Mouse (Mus musculus) embryonic facial prominence, embryonic 10.5 days (tissue): Measurements from ENCODE around the gene Swsap1. TPM values are rescaled to one million over a fixed set of nuclear protein-coding genes. Genes with fewer than 3 reads are reported as not detected.

Experiments
- DNase-seq: peaks from one replicate; pipeline ENCODE4 v3.0.0-alpha.2; 2017; ENCODE audit warnings: low spot score
- H3K27ac ChIP-seq: fragments of 300-500 bp; sonication (generic); replicated peaks from 2 replicates; pipeline ENCODE4 v1.5.1; 2016; ENCODE audit warnings: mild to moderate bottlenecking
- H3K27me3 ChIP-seq: fragments of 300-500 bp; sonication (generic); replicated peaks from 2 replicates; pipeline ENCODE4 v1.6.1; 2016; ENCODE audit warnings: low read depth, mild to moderate bottlenecking; ENCODE audit not compliant: poor library complexity, severe bottlenecking
- H3K36me3 ChIP-seq: fragments of 300-500 bp; sonication (generic); replicated peaks from 2 replicates; pipeline ENCODE4 v1.6.1; 2016; ENCODE audit warnings: mild to moderate bottlenecking, moderate library complexity
- H3K4me1 ChIP-seq: fragments of 300-500 bp; sonication (generic); 2 replicates; pipeline ENCODE4 v1.6.1; 2016
- H3K4me3 ChIP-seq: fragments of 300-500 bp; sonication (generic); 2 replicates; pipeline ENCODE4 v1.5.1; 2016; ENCODE audit warnings: mild to moderate bottlenecking, moderate library complexity
- H3K9me3 ChIP-seq: fragments of 300-500 bp; sonication (generic); 2 replicates; pipeline ENCODE4 v1.6.1; 2016; ENCODE audit warnings: mild to moderate bottlenecking
- WGBS: fragments of 180-500 bp; shearing (Covaris S2); methylation state at CpG from one replicate; pipeline ENCODE4 v1.1.7; 2016; 5-methylcytosine and 5-hydroxymethylcytosine counted together
- polyA plus RNA-seq: library from polyadenylated mRNA; unstranded; fragments of >200 nt; fragmentation: Nextera tagmentation; extraction: Ambion mirVana; gene quantifications from 2 replicates; pipeline ENCODE4 v1.2.1, GENCODE M21; 2016

Gene Swsap1
- polyA plus RNA-seq, 1 experiment from 2014 or later = 8.0 TPM

DNA sequence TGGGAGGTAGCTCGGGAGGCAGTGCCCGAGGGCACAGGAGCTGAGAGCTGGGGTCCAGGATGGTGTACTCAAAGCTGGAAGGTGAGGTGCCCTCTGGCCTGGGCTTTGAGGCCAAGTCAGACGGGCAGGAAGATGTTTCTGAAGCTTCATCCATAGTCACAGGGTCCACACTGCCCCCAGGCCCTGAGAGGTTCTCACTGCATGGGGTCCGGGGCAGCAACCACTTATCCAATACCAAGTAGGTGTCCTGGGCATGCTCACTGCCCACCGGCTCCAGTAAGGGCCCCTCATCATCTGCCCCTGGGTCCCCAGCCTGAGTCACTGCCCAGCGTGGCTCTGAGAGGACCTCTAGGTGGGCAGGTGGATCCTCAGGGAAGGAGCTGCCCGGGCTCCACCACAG is 3.7 kb downstream of the Swsap1 start:
- 87% methylated on average over 7 of the region's 7 CpGs for WGBS
- Histone ChIP-seq H3K36me3 (0 out of 2 replicates have a peak, but pooled peaks cover 6% of the 10 kb centered on the region), H3K9me3 (no peaks in the 10 kb centered on the region), H3K4me1 (peaks cover 45% of the 10 kb centered on the region), H3K27me3 (peaks cover 56% of the 10 kb centered on the region), H3K27ac (no peak overlapping the region), H3K4me3 (no peak overlapping the region)
- no peak for DNase-seq

DNA sequence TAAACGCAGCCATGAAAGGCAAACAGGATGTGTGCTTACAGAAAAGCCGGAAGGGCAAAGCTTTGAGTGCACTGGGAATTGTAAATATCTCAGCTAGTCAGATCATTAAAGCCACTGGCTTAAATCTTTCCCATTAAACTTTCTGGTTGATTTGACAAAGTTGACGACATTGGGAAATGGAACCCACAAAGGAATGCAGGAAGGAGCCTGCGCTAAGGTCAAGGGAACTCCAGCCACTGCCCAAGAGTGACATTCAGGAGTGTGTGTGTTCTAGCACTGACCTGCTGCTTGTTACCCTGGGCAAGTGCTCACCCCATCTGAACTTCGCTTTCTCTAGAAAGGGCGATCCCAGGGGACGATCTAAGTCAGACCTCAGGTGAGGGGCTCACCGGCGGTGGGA is 4.6 kb downstream of the Swsap1 start:
- WGBS = 51% methylated on average over 9 of the region's 9 CpGs

DNA sequence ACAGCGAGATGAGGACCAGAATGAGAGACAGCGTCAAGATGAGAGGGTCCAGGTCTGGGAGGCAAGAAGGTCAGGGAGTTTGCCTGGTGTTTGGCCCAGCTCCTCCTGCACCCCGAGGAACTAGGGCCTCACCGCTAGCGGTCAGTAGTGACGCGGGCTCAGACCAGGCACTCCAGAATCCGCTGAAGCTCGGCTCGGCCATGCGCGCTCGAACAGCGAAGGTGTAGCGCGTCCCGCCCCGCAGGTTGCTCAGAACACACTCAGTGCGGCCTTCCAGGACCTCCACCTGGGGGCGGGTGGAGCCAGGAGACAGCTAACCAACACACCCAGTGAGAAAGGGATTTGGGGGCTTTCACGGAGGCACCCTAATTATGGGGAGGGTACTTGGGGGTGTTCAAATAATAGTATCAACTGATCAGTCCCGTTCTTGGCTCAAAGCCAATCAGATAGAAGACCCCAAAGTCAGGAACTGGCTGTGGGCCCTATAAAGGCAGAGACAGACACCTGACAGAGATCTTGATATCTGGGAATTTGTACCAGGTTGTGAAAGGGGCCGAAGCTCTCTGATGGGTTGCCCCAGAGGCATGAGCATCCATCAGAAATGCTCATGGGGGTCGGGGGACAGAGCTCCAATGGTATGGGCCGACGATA is 5.1 kb downstream of the Swsap1 start:
- peak; percentile 41 for DNase-seq
- Histone ChIP-seq H3K36me3 (0 out of 2 replicates have a peak, but pooled peaks cover 6% of the 10 kb centered on the region), H3K9me3 (no peaks in the 10 kb centered on the region), H3K27ac (no peak overlapping the region), H3K4me1 (peaks cover 43% of the 10 kb centered on the region), H3K27me3 (peaks cover 57% of the 10 kb centered on the region), H3K4me3 (peak overlapping the region; percentile 60)
- WGBS = 10% methylated on average over 26 of the region's 26 CpGs

More for the DNA sequence above, 4.6 kb downstream of the Swsap1 start:
- no peaks in the 10 kb centered on the region for H3K9me3 ChIP-seq
- H3K27me3 ChIP-seq = peaks cover 57% of the 10 kb centered on the region
- H3K4me3 ChIP-seq = peak overlapping the region; percentile 60
- no peak for DNase-seq
- H3K4me1 ChIP-seq = peaks cover 45% of the 10 kb centered on the region
- H3K27ac ChIP-seq = no peak overlapping the region
- H3K36me3 ChIP-seq = 0 out of 2 replicates have a peak, but pooled peaks cover 6% of the 10 kb centered on the region

DNA sequence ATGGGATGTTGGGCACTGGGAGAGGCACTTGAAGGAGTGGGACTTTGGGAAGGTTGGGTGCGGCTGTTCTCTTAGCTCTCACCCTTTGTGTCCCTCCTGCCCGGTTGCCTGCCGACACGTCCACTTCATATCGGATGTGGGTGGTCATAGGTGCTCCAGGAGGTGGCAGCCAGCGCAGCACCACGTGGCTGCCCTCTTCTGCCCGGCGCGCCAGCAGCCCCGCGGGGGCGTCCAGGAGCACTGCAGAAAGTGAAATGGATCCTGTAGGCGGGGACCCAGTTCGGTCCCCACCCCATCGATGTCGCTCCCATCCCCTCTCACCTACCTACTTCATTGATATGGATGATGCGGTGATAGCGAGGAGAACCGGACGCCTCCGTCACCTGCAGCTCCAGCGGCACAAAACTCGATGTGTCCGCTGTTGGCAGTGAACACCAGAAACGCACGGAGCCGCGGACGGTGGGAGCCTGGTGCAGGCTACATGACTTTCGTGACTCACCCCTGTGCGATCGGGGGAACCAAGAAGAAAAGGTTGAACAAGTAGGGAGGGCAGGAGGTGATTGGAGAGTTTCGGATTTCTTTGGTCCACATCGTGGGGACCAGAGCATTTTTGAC is 5.9 kb downstream of the Swsap1 start:
- peak overlapping the region; percentile 60 for H3K4me3 ChIP-seq
- 0 out of 2 replicates have a peak, but pooled peaks cover 6% of the 10 kb centered on the region for H3K36me3 ChIP-seq
- peaks cover 40% of the 10 kb centered on the region for H3K4me1 ChIP-seq
- no peaks in the 10 kb centered on the region for H3K9me3 ChIP-seq
- WGBS = 2% methylated on average over 35 of the region's 35 CpGs
- peaks cover 57% of the 10 kb centered on the region for H3K27me3 ChIP-seq
- DNase-seq = peak; percentile 41
- H3K27ac ChIP-seq = no peak overlapping the region; the same call in 1 of the 2 replicates

DNA sequence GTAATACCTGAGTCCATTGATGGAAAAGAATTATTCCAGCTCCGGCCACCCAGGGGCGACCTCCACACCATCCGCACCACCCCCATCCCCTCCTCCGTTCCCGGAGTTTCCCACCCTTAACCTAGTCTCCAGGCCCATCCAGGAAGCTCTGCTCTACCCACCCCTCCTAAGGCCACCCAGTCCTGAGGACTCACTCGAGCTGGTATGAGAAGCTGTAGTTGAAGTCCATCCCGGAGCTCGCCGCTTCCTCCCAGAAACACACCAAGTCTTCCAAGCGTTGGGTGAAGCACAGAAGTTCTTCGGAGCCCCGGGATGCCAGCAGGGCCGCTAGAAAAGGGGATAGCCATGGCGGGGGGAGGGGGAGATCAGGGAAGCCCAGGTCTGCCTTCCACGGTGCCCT is 6.5 kb downstream of the Swsap1 start:
- peaks cover 36% of the 10 kb centered on the region for H3K4me1 ChIP-seq
- DNase-seq = peak; percentile 39
- H3K4me3 ChIP-seq = peak overlapping the region; percentile 60
- no peaks in the 10 kb centered on the region for H3K9me3 ChIP-seq
- H3K27ac ChIP-seq = peak overlapping the region; percentile 63
- peaks cover 57% of the 10 kb centered on the region for H3K27me3 ChIP-seq
- H3K36me3 ChIP-seq = 0 out of 2 replicates have a peak, but pooled peaks cover 6% of the 10 kb centered on the region
- 1% methylated on average over 15 of the region's 15 CpGs for WGBS

GRCm38 (mm10) chr9:21962416-21963059 is 7.0 kb downstream of the Swsap1 start:
- H3K27ac ChIP-seq = peak overlapping the region; percentile 63
- 0 out of 2 replicates have a peak, but pooled peaks cover 6% of the 10 kb centered on the region for H3K36me3 ChIP-seq
- H3K4me3 ChIP-seq = peak overlapping the region; percentile 60
- WGBS = 2% methylated on average over 34 of the region's 34 CpGs
- H3K27me3 ChIP-seq = peaks cover 57% of the 10 kb centered on the region
- no peaks in the 10 kb centered on the region for H3K9me3 ChIP-seq
- peak; percentile 83 for DNase-seq
- peaks cover 36% of the 10 kb centered on the region for H3K4me1 ChIP-seq

DNA sequence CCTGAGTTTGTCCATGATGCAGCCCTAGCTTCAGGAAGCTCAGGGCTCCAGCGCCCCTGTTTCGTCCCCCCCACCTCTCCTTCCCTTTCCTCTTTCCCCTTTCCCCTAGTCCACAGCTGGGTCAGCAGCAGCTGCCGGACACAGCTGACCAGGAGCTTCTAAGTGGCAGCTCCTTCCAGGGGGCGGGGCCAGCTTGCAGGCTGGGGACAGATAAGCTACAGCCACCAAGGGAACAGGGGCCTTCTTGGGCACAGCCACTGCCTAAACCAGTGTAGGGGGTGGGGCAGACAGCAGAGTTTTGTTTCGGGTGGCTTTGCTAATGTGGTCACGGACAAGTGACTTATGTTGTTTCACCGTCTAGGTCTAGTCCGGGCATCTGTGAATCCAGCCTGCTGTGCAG is 7.9 kb downstream of the Swsap1 start, which contains the start of gene Epor:
Gene Epor (minus strand): TSS at position 90 of the 400 bp plus-strand sequence.
- peak within 1 kb of the TSS; percentile 51 for H3K27ac ChIP-seq
- WGBS = 18% methylated on average over 8 of the region's 8 CpGs

GRCm38 (mm10) chr9:21968883-21969282 is 13.3 kb downstream of the Swsap1 start:
- DNase-seq = no peak
- no peak overlapping the region for H3K27ac ChIP-seq
- no peaks in the 10 kb centered on the region; the same call in 1 of the 2 replicates for H3K36me3 ChIP-seq
- no peaks in the 10 kb centered on the region for H3K9me3 ChIP-seq
- no peak overlapping the region for H3K4me3 ChIP-seq
- H3K4me1 ChIP-seq = no peaks in the 10 kb centered on the region
- 76% methylated on average over 6 of the region's 6 CpGs for WGBS
- peaks cover 4% of the 10 kb centered on the region for H3K27me3 ChIP-seq

More for the DNA sequence above, 7.9 kb downstream of the Swsap1 start, which contains the start of gene Epor:
- Histone ChIP-seq H3K36me3 (0 out of 2 replicates have a peak, but pooled peaks cover 6% of the 10 kb centered on the region), H3K27me3 (peaks cover 57% of the 10 kb centered on the region), H3K9me3 (no peaks in the 10 kb centered on the region), H3K4me3 (peak within 1 kb of the TSS; percentile 60), H3K4me1 (peaks cover 36% of the 10 kb centered on the region)
- DNase-seq = peak; percentile 53

GRCm38 (mm10) chr9:21969304-21969703 is 13.7 kb downstream of the Swsap1 start:
- Histone ChIP-seq H3K36me3 (no peaks in the 10 kb centered on the region; the same call in 1 of the 2 replicates), H3K27me3 (no peaks in the 10 kb centered on the region; the same call in 1 of the 2 replicates), H3K27ac (no peak overlapping the region), H3K9me3 (no peaks in the 10 kb centered on the region), H3K4me3 (no peak overlapping the region), H3K4me1 (no peaks in the 10 kb centered on the region)
- DNase-seq = no peak
- WGBS = 92% methylated on average over 4 of the region's 4 CpGs

- Histone ChIP-seq H3K9me3 (no peaks in the 10 kb centered on the region), H3K27me3 (peaks cover 8% of the 10 kb centered on the region), H3K4me3 (no peak overlapping the region), H3K36me3 (peaks cover 3% of the 10 kb centered on the region; the same call in 1 of the 2 replicates), H3K4me1 (0 out of 2 replicates have a peak, but pooled peaks cover 4% of the 10 kb centered on the region), H3K27ac (no peak overlapping the region)
- 86% methylated on average over 10 of the region's 10 CpGs for WGBS
- no peak for DNase-seq
Observed at GRCm38 (mm10) chr9:21976626-21977175, 21.1 kb downstream of the Swsap1 start.

GRCm38 (mm10) chr9:21977331-21977730 is 21.8 kb downstream of the Swsap1 start:
- Histone ChIP-seq H3K36me3 (peaks cover 3% of the 10 kb centered on the region; the same call in 1 of the 2 replicates), H3K4me3 (no peak overlapping the region), H3K4me1 (0 out of 2 replicates have a peak, but pooled peaks cover 4% of the 10 kb centered on the region), H3K9me3 (no peaks in the 10 kb centered on the region), H3K27me3 (peaks cover 11% of the 10 kb centered on the region), H3K27ac (no peak overlapping the region)
- WGBS = 90% methylated on average over 5 of the region's 5 CpGs
- DNase-seq = no peak

- H3K27me3 ChIP-seq = peaks cover 12% of the 10 kb centered on the region
- H3K36me3 ChIP-seq = peaks cover 3% of the 10 kb centered on the region; the same call in 1 of the 2 replicates
- H3K9me3 ChIP-seq = no peaks in the 10 kb centered on the region
- DNase-seq = peak; percentile 47
- 25% methylated on average over 2 of the region's 2 CpGs for WGBS
- no peak overlapping the region for H3K27ac ChIP-seq
- H3K4me1 ChIP-seq = 0 out of 2 replicates have a peak, but pooled peaks cover 4% of the 10 kb centered on the region
- no peak overlapping the region for H3K4me3 ChIP-seq
Observed at GRCm38 (mm10) chr9:21977972-21978371, 22.4 kb downstream of the Swsap1 start.
